Mouse (Mus musculus): Measurements from ENCODE around the gene Pou2f1. TPM values are rescaled to one million over a fixed set of nuclear protein-coding genes. Genes with fewer than 3 reads are reported as not detected.
A peak's percentile ranks its signal among the peaks of the same experiment; 100 is the strongest.

Pou2f1 gene
- total RNA-seq, 2 experiments from 2014 or later = 18.0 to 22.8 TPM

- DNase-seq (ENCODE audit: extremely low spot score in 1 of 2, low spot score in 2 of 2) = no peak
- H3K27ac ChIP-seq = no peak overlapping the region
- H3K4me3 ChIP-seq = no peak overlapping the region
- no peak for TF ChIP-seq CTCF (IDR thresholded peaks at IDR 0.05)
- intact Hi-C loops (cut with DNase I) = no loop called here
These were observed 141.9 kb downstream of the Pou2f1 start for GRCm38 (mm10) chr1:165860373-165861234.

- DNase-seq (ENCODE audit: extremely low spot score in 1 of 2, low spot score in 2 of 2) = no peak
- Histone ChIP-seq H3K4me3 (no peak overlapping the region), H3K27ac (no peak overlapping the region)
- peak; percentile 43 for TF ChIP-seq CTCF (IDR thresholded peaks at IDR 0.05)
- intact Hi-C loops (cut with DNase I) = no loop called here
These were observed 144.1 kb downstream of the Pou2f1 start for GRCm38 (mm10) chr1:165858356-165858755.

GRCm38 (mm10) chr1:165857279-165857678 lies 145.2 kb downstream of the Pou2f1 start:
- TF ChIP-seq CTCF (IDR thresholded peaks at IDR 0.05) = no peak
- no peak for DNase-seq (ENCODE audit: extremely low spot score in 1 of 2, low spot score in 2 of 2)
- no peak overlapping the region for H3K27ac ChIP-seq
- intact Hi-C loops (cut with DNase I) = no loop called here
- H3K4me3 ChIP-seq = no peak overlapping the region

GRCm38 (mm10) chr1:165855759-165856545 lies 146.5 kb downstream of the Pou2f1 start:
- no peak for DNase-seq (ENCODE audit: extremely low spot score in 1 of 2, low spot score in 2 of 2)
- intact Hi-C loops (cut with DNase I) = no loop called here
- no peak overlapping the region for H3K27ac ChIP-seq
- no peak for TF ChIP-seq CTCF (IDR thresholded peaks at IDR 0.05)
- no peak overlapping the region for H3K4me3 ChIP-seq

- Histone ChIP-seq H3K4me3 (no peak overlapping the region), H3K27ac (no peak overlapping the region)
- TF ChIP-seq CTCF (IDR thresholded peaks at IDR 0.05) = peak; percentile 92
- intact Hi-C loops (cut with DNase I) = loop anchor here (1.0 to 2.0 kb wide), 3 partner anchors 73 to 299 kb away; no protein-coding TSS in a partner anchor
- peak; percentile 61 to 73 for DNase-seq (ENCODE audit: extremely low spot score in 1 of 2, low spot score in 2 of 2)
These were observed 148.6 kb downstream of the Pou2f1 start for GRCm38 (mm10) chr1:165853729-165854420.

GRCm38 (mm10) chr1:165853131-165853721 lies 149.3 kb downstream of the Pou2f1 start:
- intact Hi-C loops (cut with DNase I) = loop anchor here (1.0 to 2.0 kb wide), 3 partner anchors 72 to 300 kb away; no protein-coding TSS in a partner anchor
- H3K27ac ChIP-seq = no peak overlapping the region

GRCm38 (mm10) chr1:165852131-165852530 lies 150.3 kb downstream of the Pou2f1 start:
- Histone ChIP-seq H3K4me3 (no peak overlapping the region), H3K27ac (no peak overlapping the region)
- TF ChIP-seq CTCF (IDR thresholded peaks at IDR 0.05) = no peak
- no peak for DNase-seq (ENCODE audit: extremely low spot score in 1 of 2, low spot score in 2 of 2)
- intact Hi-C loops (cut with DNase I) = loop anchor here (2.0 kb wide), 2 partner anchors 71 to 117 kb away; no protein-coding TSS in a partner anchor

More at GRCm38 (mm10) chr1:165853131-165853721, 149.3 kb downstream of the Pou2f1 start:
- H3K4me3 ChIP-seq = no peak overlapping the region
- no peak for DNase-seq (ENCODE audit: extremely low spot score in 1 of 2, low spot score in 2 of 2)
- no peak for TF ChIP-seq CTCF (IDR thresholded peaks at IDR 0.05)

GRCm38 (mm10) chr1:165849458-165850445 lies 152.7 kb downstream of the Pou2f1 start:
- intact Hi-C loops (cut with DNase I) = loop anchor here (10.0 kb wide), 1 partner anchor 515 kb away; no protein-coding TSS in a partner anchor
- H3K4me3 ChIP-seq = no peak overlapping the region
- DNase-seq (ENCODE audit: extremely low spot score in 1 of 2, low spot score in 2 of 2) = no peak
- TF ChIP-seq CTCF (IDR thresholded peaks at IDR 0.05) = no peak
- H3K27ac ChIP-seq = no peak overlapping the region

GRCm38 (mm10) chr1:165848881-165849280 lies 153.6 kb downstream of the Pou2f1 start:
- intact Hi-C loops (cut with DNase I) = loop anchor here (10.0 kb wide), 1 partner anchor 516 kb away; no protein-coding TSS in a partner anchor
- DNase-seq (ENCODE audit: extremely low spot score in 1 of 2, low spot score in 2 of 2) = no peak
- no peak for TF ChIP-seq CTCF (IDR thresholded peaks at IDR 0.05)
- Histone ChIP-seq H3K27ac (no peak overlapping the region), H3K4me3 (no peak overlapping the region)

GRCm38 (mm10) chr1:165848417-165848816 lies 154.1 kb downstream of the Pou2f1 start:
- intact Hi-C loops (cut with DNase I) = loop anchor here (10.0 kb wide), 1 partner anchor 516 kb away; no protein-coding TSS in a partner anchor
- TF ChIP-seq CTCF (IDR thresholded peaks at IDR 0.05) = no peak
- no peak overlapping the region for H3K27ac ChIP-seq

More at GRCm38 (mm10) chr1:165848417-165848816, 154.1 kb downstream of the Pou2f1 start:
- DNase-seq (ENCODE audit: extremely low spot score in 1 of 2, low spot score in 2 of 2) = no peak
- H3K4me3 ChIP-seq = no peak overlapping the region
